Mouse (Mus musculus) heart, postnatal 0 days (tissue): ENCODE results near the gene 0610037L13Rik.

Experiments
- CTCF ChIP-seq: IDR thresholded peaks from 2 replicates; pipeline ENCODE4 v1.5.1; 2016; ENCODE audit warnings: antibody characterized with exemption, control low read depth, low read depth
- EP300 ChIP-seq: IDR thresholded peaks from 2 replicates; pipeline ENCODE4 v1.6.1; 2016; ENCODE audit warnings: antibody characterized with exemption, low read depth

DNA sequence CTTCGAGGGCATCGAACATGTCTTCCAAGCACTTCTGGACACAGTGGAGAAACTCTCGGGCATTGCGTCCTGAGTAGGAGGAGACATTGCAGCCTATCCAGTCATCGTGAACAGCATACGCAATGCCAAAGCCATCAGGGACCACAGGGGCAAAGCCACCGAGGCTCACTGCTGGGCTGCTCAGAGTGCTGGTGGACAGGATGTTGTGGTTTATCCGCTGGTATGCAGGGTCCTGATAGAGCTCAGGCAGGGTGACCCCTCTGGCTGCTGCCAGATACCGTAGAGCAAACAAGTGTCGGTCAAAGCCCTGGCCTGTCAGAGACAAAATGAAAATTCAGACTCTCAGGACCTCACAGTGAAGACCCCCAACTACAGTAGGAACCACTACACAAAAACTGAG is 14.6 kb downstream of the 0610037L13Rik start:
- no peak for TF ChIP-seq CTCF
- TF ChIP-seq EP300 = no peak
